Mouse (Mus musculus) megakaryocyte-erythroid progenitor cell, adult 5-6 weeks (primary cell): ENCODE data around the gene Gla. TPM values are rescaled to one million over a fixed set of nuclear protein-coding genes. Genes with fewer than 3 reads are reported as not detected.

ENCODE experiments used
- ATAC-seq: replicated peaks from 2 replicates; pipeline ENCODE4 v1.8.0; 2016; ENCODE audit warnings: mild to moderate bottlenecking, inconsistent platforms; ENCODE audit not compliant: severe bottlenecking, poor library complexity, low FRiP score, low TSS enrichment
- total RNA-seq, 2 experiments: library from RNA; stranded (forward) in 1 of 2; stranded (reverse) in 1 of 2; fragments of 200-1000, 215-1000 nt in 1 of 2; fragments of >200 nt in 1 of 2; fragmentation: Nextera tagmentation in 1 of 2; gene quantifications; 2 replicates each; pipeline ENCODE4 v1.2.3; 2014 to 2017

Gla gene
- total RNA-seq, 2 experiments from 2014 or later: 0.87 to 5.5 TPM

GRCm38 (mm10) chrX:134599922-134600565 is 881 bp downstream of the Gla start:
- 0 out of 2 replicates have a peak, but pooled peaks have one; percentile 13 for ATAC-seq

DNA sequence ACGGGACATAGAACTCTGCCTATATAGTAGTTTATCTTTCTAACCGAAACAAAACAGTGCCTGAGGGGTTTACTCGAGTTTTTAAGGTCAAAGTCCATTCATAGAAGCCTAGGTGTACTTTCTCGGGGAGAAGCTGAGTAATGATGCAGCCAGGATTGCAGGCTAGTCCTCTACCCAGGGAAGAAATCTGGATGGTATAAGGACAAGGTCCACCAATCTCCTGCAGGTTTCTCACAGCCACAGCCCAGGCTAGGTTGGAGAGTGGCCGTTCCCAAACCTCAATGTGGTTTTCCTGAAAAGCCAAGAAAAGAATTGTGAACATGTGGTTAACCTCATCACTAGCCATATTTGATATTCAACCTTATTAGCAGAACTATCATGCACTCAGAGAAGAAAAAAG is 11.1 kb downstream of the Gla start:
- no peak for ATAC-seq

- no peak for ATAC-seq
These were observed 11.9 kb downstream of the Gla start for GRCm38 (mm10) chrX:134588997-134589396.

- no peak for ATAC-seq
These were observed 12.7 kb downstream of the Gla start for GRCm38 (mm10) chrX:134588261-134588660.

GRCm38 (mm10) chrX:134586447-134586846 is 14.5 kb downstream of the Gla start:
- no peak for ATAC-seq

GRCm38 (mm10) chrX:134585103-134586002 is 15.6 kb downstream of the Gla start, which contains the start of gene Rpl36a:
Gene Rpl36a, plus strand, starts transcription at chrX:134585654.
- peak; percentile 88 for ATAC-seq

DNA sequence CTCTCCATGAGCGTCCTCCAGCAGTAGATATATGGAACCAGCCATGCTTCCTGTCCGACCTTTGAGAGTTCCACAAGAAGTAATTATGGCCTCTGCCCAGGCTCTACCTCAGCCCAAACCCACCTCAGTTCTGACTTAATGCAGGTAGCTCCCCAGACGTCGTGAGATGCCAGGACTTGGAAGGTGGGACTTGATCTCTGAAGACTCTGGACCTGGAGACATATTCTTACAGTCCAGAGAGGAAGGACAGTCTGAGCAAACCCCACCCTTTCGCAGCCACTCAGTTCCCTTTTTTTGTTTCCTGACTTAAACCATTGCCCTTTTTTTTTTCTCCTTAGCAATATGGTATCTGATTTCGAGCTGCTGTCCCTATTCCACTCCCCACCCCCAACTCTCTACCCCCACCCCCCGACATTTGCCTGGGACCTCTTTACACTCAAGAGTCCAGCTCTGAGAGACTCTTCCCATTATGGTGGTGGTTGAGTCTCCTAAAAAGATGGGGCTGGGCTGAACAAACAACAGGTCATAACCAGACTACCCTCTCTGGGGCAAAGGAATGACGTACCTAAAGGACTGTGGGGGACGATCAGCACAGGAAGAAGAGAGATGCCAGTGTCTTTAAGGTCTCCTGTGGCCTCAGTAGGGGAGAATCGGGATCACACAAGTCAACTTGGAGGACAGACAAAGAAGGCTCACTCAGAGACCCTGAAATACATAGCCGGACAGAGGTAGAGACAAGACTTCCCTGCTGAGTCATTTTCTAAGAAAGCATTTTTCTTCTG is 17.8 kb downstream of the Gla start, which contains the start of gene Btk:
Btk (minus strand) TSS at position 683 of the 782 bp plus-strand sequence.
- no peak for ATAC-seq

GRCm38 (mm10) chrX:134582270-134582669 is 18.7 kb downstream of the Gla start:
- 0 out of 2 replicates have a peak, but pooled peaks have one; percentile 28 for ATAC-seq

DNA sequence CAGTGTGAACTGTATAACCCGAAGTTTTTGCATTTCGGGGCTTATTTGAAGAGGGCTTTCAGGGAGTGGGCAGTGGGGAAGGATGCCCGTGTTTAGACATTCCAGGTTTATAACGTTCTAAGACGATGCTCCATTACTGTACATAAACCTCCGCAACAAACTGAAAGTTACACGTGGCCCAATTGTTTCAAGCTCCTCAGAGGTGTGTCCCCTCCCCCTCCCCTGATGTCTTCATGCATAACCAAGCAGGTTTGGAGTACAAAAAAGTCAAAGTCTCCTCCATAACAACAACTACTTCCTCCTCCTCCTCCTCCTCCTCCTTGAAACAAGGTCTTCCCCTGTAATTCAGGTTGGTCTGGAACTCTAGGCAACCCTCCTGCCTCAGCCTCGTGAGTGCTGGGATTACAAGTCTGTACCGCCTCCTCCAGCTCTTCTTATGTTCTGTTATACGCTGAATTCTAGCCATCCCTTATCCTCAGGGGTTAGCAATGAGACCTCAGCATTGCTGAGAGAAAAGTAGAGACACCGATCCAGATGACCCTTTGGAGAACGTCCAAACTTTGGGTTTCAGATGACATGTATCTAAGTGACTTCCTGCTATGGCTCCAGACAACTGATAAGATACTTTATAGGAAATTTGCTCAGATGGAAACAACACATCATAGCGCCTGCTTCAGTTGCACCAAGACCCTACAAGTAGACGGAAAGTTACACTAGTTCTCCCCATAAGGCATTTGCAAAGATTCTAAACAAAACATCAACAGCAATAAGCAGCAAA is 20.2 kb downstream of the Gla start:
- ATAC-seq: no peak

GRCm38 (mm10) chrX:134577896-134578295 is 23.0 kb downstream of the Gla start:
- no peak for ATAC-seq

GRCm38 (mm10) chrX:134566536-134567222 is 34.2 kb downstream of the Gla start:
- ATAC-seq: no peak

DNA sequence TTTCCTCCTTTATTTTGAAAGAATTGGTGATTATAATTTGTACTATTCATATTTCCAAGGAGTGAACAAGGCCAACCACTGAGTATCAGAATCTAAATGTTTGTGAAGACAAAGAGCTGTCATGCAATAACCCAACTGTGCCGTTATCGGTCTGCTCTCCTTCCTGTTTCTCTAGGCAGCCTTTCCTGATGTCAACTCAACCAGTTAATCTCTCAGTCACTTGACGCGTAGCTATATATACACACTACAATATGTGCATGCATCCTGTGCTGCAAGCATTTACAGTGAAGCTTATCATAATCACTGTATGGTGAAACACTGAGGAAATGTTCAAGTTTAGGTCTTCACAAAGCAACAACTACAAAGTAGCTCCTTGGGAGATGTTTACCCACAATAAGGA is 36.6 kb downstream of the Gla start:
- peak; percentile 59; the same call in 1 of the 2 replicates for ATAC-seq

- ATAC-seq: no peak
These were observed 46.5 kb downstream of the Gla start for GRCm38 (mm10) chrX:134554425-134554824.

DNA sequence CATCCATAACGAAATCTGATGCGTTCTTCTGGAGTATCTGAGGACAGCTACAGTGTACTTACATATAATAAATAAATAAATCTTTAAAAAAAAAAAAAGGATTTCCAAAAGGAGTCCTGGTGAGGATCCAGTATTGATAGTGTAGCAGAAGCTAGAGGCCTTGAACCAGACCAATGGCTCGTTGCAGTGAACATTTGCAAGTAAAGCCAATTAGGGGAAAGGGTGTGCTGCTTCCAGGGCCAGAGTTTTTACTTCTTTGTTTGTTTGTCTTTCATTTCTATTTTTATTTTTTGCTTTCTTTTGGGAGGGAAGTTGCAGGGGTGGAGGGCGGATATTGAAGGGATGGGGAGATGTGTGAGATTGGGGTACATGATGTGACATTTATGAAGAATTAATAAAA is 47.6 kb downstream of the Gla start:
- ATAC-seq: no peak

DNA sequence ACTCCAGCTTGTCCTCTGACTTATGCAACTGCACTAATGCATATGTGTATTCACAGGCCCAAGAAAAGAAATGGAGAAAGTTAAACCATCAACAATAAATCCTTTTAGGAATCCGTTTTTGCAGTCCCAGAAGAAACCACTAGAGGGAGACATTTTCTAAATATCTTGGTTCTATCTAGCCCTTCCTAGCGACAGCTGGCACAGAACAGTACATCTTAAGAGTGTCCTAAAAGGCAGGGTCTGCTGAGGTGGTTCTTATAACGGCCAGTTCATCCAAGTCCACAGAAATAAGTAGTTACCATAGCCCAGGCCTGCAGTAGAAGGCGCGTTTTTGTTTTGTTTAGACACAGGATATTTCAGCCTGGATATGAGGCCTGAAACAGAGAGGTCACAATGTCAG is 50.0 kb downstream of the Gla start:
- no peak; the same call in 1 of the 2 replicates for ATAC-seq

- no peak for ATAC-seq
These were observed 53.6 kb downstream of the Gla start for GRCm38 (mm10) chrX:134547330-134547729.

GRCm38 (mm10) chrX:134541955-134542308 is 59.0 kb downstream of the Gla start:
- peak; percentile 39 for ATAC-seq

DNA sequence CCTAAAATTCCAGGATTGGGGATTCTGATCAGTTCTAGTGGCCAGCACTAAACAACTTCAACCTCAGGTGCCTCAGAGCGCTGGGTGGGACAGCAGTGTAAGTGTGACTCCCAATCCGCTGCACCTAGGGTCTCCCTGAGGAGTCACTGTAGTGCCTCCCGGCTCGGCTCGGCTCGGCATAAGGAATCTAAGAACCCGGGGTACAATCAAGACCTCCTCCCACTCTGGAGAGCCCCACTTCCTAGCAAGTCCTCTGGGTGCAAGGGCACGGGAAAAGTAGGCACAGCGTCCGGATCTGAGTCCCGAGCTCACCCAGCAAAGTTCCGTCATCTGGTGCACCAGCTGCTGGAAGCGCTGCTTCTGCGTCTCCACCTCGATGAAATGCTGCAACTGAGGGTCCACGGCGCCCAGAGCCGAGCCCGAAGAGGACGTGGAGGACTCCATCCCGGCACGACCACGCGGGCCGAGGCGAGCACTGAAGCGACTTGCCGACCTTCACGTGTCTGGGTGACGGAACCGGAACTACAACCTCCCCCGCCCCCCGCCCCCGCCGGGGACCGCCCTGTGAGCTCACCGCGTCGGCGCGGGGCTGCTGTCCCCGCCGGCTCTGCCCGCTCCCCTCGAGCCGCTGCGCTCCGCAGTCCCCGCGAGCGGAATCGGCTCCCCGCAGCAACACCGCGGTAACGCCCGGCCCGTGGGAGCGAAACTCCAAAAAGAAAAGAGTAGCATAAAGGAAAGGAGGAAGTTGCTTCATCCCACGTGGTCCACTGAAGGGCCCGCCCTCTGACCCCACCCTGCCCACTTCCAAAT is 59.6 kb downstream of the Gla start, which contains the start of gene Timm8a1:
Timm8a1 (minus strand) TSS at position 721 of the 810 bp plus-strand sequence.
- peak; percentile 72 for ATAC-seq
